Mouse (Mus musculus) kidney, embryonic 14.5 days (tissue): ENCODE results near the gene Vps53. TPM values are rescaled to one million over a fixed set of nuclear protein-coding genes. Genes with fewer than 3 reads are reported as not detected.

ENCODE experiments used
- polyA plus RNA-seq: library from polyadenylated mRNA; unstranded; fragments of >200 nt; fragmentation: Nextera tagmentation; extraction: Ambion mirVana; gene quantifications from 2 replicates; pipeline ENCODE4 v1.2.1, GENCODE M21; 2014

Vps53 gene
- polyA plus RNA-seq, 1 experiment from 2014 or later, result 40.8 TPM

Other genes starting within 250 kb of the Vps53 start
- 8.8 and 13.1 TPM in 2 replicates for gene Rph3al, start 241.2 kb downstream of the Vps53 start, polyA plus RNA-seq
- 0.31 and 0.50 TPM in 2 replicates for gene 1700016K19Rik, start 179.7 kb downstream of the Vps53 start, polyA plus RNA-seq
- 20.7 and 23.3 TPM in 2 replicates for gene Rflnb, start 151.9 kb downstream of the Vps53 start, polyA plus RNA-seq
- gene Fam57a, start within 50 bp of the Vps53 start, polyA plus RNA-seq, result 25.5 and 26.5 TPM in 2 replicates
- 1.2 and 1.6 TPM in 2 replicates for gene Dbil5, start 38.0 kb upstream of the Vps53 start, polyA plus RNA-seq
- 18.8 and 43.8 TPM in 2 replicates for gene Gemin4, start 38.0 kb upstream of the Vps53 start, polyA plus RNA-seq
- 25.2 and 29.3 TPM in 2 replicates for gene Mrm3, start 64.1 kb upstream of the Vps53 start, polyA plus RNA-seq
- gene Glod4, start 64.1 kb upstream of the Vps53 start, polyA plus RNA-seq, result 155 and 160 TPM in 2 replicates
- 29.3 and 38.0 TPM in 2 replicates for gene Nxn, start 219.5 kb upstream of the Vps53 start, polyA plus RNA-seq
- 113 and 139 TPM in 2 replicates for gene Timm22, start 227.3 kb upstream of the Vps53 start, polyA plus RNA-seq